15 mouse cellular contexts compared by ENCODE assay signal in genomic region chr10:63839011-63839410, GRCm38 (mm10).
DNase-seq lines count a peak whose midpoint lies in the region; ATAC-seq and TF ChIP-seq lines count a peak whose summit lies in the region.
"Had no signal": no experiment of that assay in that cellular context is flagged by ENCODE, and none has a peak within 500 bp of the region (broad histone marks: within the 10 kb centered on the region; RNA-seq: fewer than 3 reads in every experiment).

No protein-coding gene starts in this region.

- H3K9ac ChIP-seq in hindbrain, postnatal 0 days (replicated peaks; ENCODE audit: low read length), result no peak overlapping the region
- no peak overlapping the region for H3K9ac ChIP-seq in hindbrain, embryonic 11.5 days (ENCODE audit: low read depth, low read length)

- DNase-seq in hindbrain, postnatal 0 days (ENCODE audit: low spot score), result peak; percentile 11
- DNase-seq in hindbrain, embryonic 11.5 days (ENCODE audit: low spot score), result no peak
- peak; percentile 14 for DNase-seq in cerebellum, adult 8-10 months
- DNase-seq in frontal cortex, adult 2 months (ENCODE audit: extremely low spot score in 1 of 2, low spot score in 1 of 2), result peak; percentile 41 to 55
- peak; percentile 61 to 81 for DNase-seq in right cerebral cortex, postnatal 10 days (ENCODE audit: low spot score in 2 of 2)
- no peak for DNase-seq in spleen, postnatal 36 days (ENCODE audit: low spot score in 2 of 2)
- no peak for DNase-seq in kidney, adult 18-20 months
- DNase-seq: adrenal gland, adult 2 months; kidney, postnatal 36 days; thymus, adult 2 months had no signal

- no peak for ATAC-seq in hindbrain, postnatal 0 days
- ATAC-seq in hindbrain, embryonic 11.5 days (ENCODE audit: low FRiP score), result no peak
- ATAC-seq: lung, postnatal 0 days; midbrain, embryonic 16.5 days; Patski had no signal

- H3K4me2 ChIP-seq in hindbrain, postnatal 0 days (ENCODE audit: low read depth, low read length), result no peak overlapping the region
- H3K4me2 ChIP-seq in hindbrain, embryonic 11.5 days (replicated peaks; ENCODE audit: low read depth, low read length), result no peak overlapping the region

- peaks cover 4% of the 10 kb centered on the region; the same call in 1 of the 2 replicates for H3K9me3 ChIP-seq in hindbrain, postnatal 0 days (ENCODE audit: low read length)
- no peaks in the 10 kb centered on the region for H3K9me3 ChIP-seq in hindbrain, embryonic 11.5 days (ENCODE audit: control insufficient read depth, low read length)
- H3K9me3 ChIP-seq: heart, embryonic 10.5 days had no signal

- H3K27me3 ChIP-seq in hindbrain, postnatal 0 days (ENCODE audit: insufficient read depth, low read length), result no peaks in the 10 kb centered on the region
- no peaks in the 10 kb centered on the region for H3K27me3 ChIP-seq in hindbrain, embryonic 11.5 days (ENCODE audit: control insufficient read depth, insufficient read depth, low read length)
- H3K27me3 ChIP-seq: Patski had no signal

- H3K4me3 ChIP-seq in hindbrain, postnatal 0 days (ENCODE audit: low read length), result no peak overlapping the region
- H3K4me3 ChIP-seq in hindbrain, embryonic 11.5 days (ENCODE audit: low read depth, low read length), result no peak overlapping the region
- H3K4me3 ChIP-seq: erythroblast, embryonic 14.5 days; heart, embryonic 10.5 days had no signal

- no peaks in the 10 kb centered on the region for H3K4me1 ChIP-seq in hindbrain, postnatal 0 days (ENCODE audit: insufficient read depth, low read length)
- no peaks in the 10 kb centered on the region for H3K4me1 ChIP-seq in hindbrain, embryonic 11.5 days (replicated peaks; ENCODE audit: control insufficient read depth, insufficient read depth, low read length)
- H3K4me1 ChIP-seq: heart, embryonic 10.5 days had no signal

- H3K36me3 ChIP-seq in hindbrain, postnatal 0 days (ENCODE audit: insufficient read depth, low read length), result no peaks in the 10 kb centered on the region
- no peaks in the 10 kb centered on the region for H3K36me3 ChIP-seq in hindbrain, embryonic 11.5 days (ENCODE audit: control insufficient read depth, insufficient read depth, low read length)
- H3K36me3 ChIP-seq: heart, embryonic 10.5 days had no signal

- H3K27ac ChIP-seq in hindbrain, postnatal 0 days, result no peak overlapping the region
- H3K27ac ChIP-seq in hindbrain, embryonic 11.5 days (ENCODE audit: low read depth, low read length), result no peak overlapping the region
- H3K27ac ChIP-seq: heart, embryonic 10.5 days had no signal

- 50% methylated on average over 4 of the region's 4 CpGs for WGBS in hindbrain, postnatal 0 days
- WGBS in hindbrain, embryonic 11.5 days, result 86% methylated on average over 4 of the region's 4 CpGs

- no peak for TF ChIP-seq CTCF in hindbrain, postnatal 0 days (IDR thresholded peaks at IDR 0.05; ENCODE audit: low read depth)

Comparison
In these comparisons a context has a peak if more than half of its experiments do, and no peak if none do; other contexts are left out.
1. DNase-seq: peak in hindbrain, postnatal 0 days (single experiment), cerebellum, adult 8-10 months (single experiment), frontal cortex, adult 2 months (2 of 2) and right cerebral cortex, postnatal 10 days (2 of 2); none in hindbrain, embryonic 11.5 days (single experiment), spleen, postnatal 36 days (0 of 2) and kidney, adult 18-20 months (single experiment).